Mouse (Mus musculus): ENCODE results near the gene Aox3.

Gene Aox3

GRCm38 (mm10) chr1:58198386-58198785, 85.5 kb downstream of the Aox3 start:
- DNase-seq (ENCODE audit: low spot score in 2 of 2): no peak

GRCm38 (mm10) chr1:58210203-58210602, 97.3 kb downstream of the Aox3 start, which contains the start of gene Aox4:
Gene Aox4 (plus strand): TSS chr1:58210397.
- no peak for DNase-seq (ENCODE audit: low spot score in 2 of 2)

- DNase-seq (ENCODE audit: low spot score in 2 of 2): no peak
Measured at GRCm38 (mm10) chr1:58212805-58213204, 99.9 kb downstream of the Aox3 start.

GRCm38 (mm10) chr1:58213838-58214237, 100.9 kb downstream of the Aox3 start:
- no peak for DNase-seq (ENCODE audit: low spot score in 2 of 2)

- no peak for DNase-seq (ENCODE audit: low spot score in 2 of 2)
Measured at GRCm38 (mm10) chr1:58215353-58215752, 102.4 kb downstream of the Aox3 start.

- no peak for DNase-seq (ENCODE audit: low spot score in 2 of 2)
Measured at GRCm38 (mm10) chr1:58215956-58216532, 103.1 kb downstream of the Aox3 start.

GRCm38 (mm10) chr1:58221070-58221469, 108.1 kb downstream of the Aox3 start:
- no peak for DNase-seq (ENCODE audit: low spot score in 2 of 2)

GRCm38 (mm10) chr1:58221879-58222278, 108.9 kb downstream of the Aox3 start:
- DNase-seq (ENCODE audit: low spot score in 2 of 2): no peak

GRCm38 (mm10) chr1:58228086-58228485, 115.2 kb downstream of the Aox3 start:
- DNase-seq (ENCODE audit: low spot score in 2 of 2): no peak

GRCm38 (mm10) chr1:58228916-58229315, 116.0 kb downstream of the Aox3 start:
- DNase-seq (ENCODE audit: low spot score in 2 of 2): no peak

- DNase-seq (ENCODE audit: low spot score in 2 of 2): no peak
Measured at GRCm38 (mm10) chr1:58229774-58230173, 116.8 kb downstream of the Aox3 start.

- no peak for DNase-seq (ENCODE audit: low spot score in 2 of 2)
Measured at GRCm38 (mm10) chr1:58230542-58230941, 117.6 kb downstream of the Aox3 start.

- DNase-seq (ENCODE audit: low spot score in 2 of 2): no peak
Measured at GRCm38 (mm10) chr1:58235405-58235804, 122.5 kb downstream of the Aox3 start.

GRCm38 (mm10) chr1:58237527-58238299, 124.8 kb downstream of the Aox3 start:
- DNase-seq (ENCODE audit: low spot score in 2 of 2): peak; percentile 6 to 26

GRCm38 (mm10) chr1:58238440-58238839, 125.5 kb downstream of the Aox3 start:
- DNase-seq (ENCODE audit: low spot score in 2 of 2): no peak

- no peak for DNase-seq (ENCODE audit: low spot score in 2 of 2)
Measured at GRCm38 (mm10) chr1:58238961-58239360, 126.0 kb downstream of the Aox3 start.

GRCm38 (mm10) chr1:58240347-58240746, 127.4 kb downstream of the Aox3 start:
- DNase-seq (ENCODE audit: low spot score in 2 of 2): no peak

GRCm38 (mm10) chr1:58244487-58244886, 131.6 kb downstream of the Aox3 start:
- DNase-seq (ENCODE audit: low spot score in 2 of 2): no peak

- DNase-seq (ENCODE audit: low spot score in 2 of 2): no peak
Measured at GRCm38 (mm10) chr1:58248518-58248917, 135.6 kb downstream of the Aox3 start.

Data from spleen, postnatal 10 days (tissue).